Mouse (Mus musculus) heart, postnatal 0 days (tissue): ENCODE results near the gene Tsks.

Experiments used
- CTCF ChIP-seq: IDR thresholded peaks from 2 replicates; pipeline ENCODE4 v1.5.1; 2016; ENCODE audit warnings: antibody characterized with exemption, control low read depth, low read depth
- EP300 ChIP-seq: IDR thresholded peaks from 2 replicates; pipeline ENCODE4 v1.6.1; 2016; ENCODE audit warnings: antibody characterized with exemption, low read depth

DNA sequence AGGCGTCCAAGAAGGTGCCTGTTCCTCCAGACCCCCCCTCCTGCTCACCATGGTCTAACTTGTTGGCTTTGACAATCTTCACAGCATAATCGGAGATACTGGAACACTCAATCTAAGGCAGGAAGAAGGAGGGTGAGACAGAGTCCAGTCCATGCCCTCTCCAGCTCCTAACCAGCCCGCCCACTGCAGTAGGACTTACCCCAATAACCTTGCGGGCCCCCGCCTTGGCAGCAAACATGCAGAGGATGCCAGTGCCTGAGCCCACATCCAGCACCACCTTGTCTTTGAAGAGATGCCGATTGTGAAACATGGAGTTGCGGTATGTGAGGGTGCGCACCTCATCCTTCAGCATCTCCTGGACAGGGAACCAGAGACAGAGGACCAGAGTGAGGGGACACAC is 38.5 kb downstream of the Tsks start:
- TF ChIP-seq CTCF, result no peak
- TF ChIP-seq EP300, result no peak
